Mouse (Mus musculus): ENCODE results near the gene Mindy4. TPM values are rescaled to one million over a fixed set of nuclear protein-coding genes. Genes with fewer than 3 reads are reported as not detected.

Mindy4 gene
- total and polyA plus RNA-seq, 3 experiments: 0.23 to 1.6 TPM; not detected in 1

GRCm38 (mm10) chr6:55175456-55175855 lies 27.7 kb upstream of the Mindy4 start (continued):
- TF ChIP-seq MYB (IDR thresholded peaks at IDR 0.05; ENCODE audit: low read depth, low read length): peak; percentile 25; the same call in 1 of the 2 replicates
- TF ChIP-seq JUND (IDR thresholded peaks at IDR 0.05; ENCODE audit: low read depth, low read length): no peak
- TF ChIP-seq CTCF (IDR thresholded peaks at IDR 0.05 in 2 of 3, conservative IDR thresholded peaks at IDR 0.05 in 1 of 3; ENCODE audit: control insufficient read depth in 1 of 3, insufficient read depth in 1 of 3, low read depth in 2 of 3, low read length in 3 of 3, poor library complexity in 1 of 3, severe bottlenecking in 1 of 3): no peak
- no peak for TF ChIP-seq TAL1 (IDR thresholded peaks at IDR 0.05; ENCODE audit: low read length)
- TF ChIP-seq USF2 (IDR thresholded peaks at IDR 0.05; ENCODE audit: borderline replicate concordance in 1 of 2, insufficient read depth in 1 of 2, low read depth in 1 of 2, low read length in 2 of 2): no peak
- TF ChIP-seq ZNF384 (IDR thresholded peaks at IDR 0.05; ENCODE audit: low read depth, low read length): no peak
- no peak for TF ChIP-seq BHLHE40 (IDR thresholded peaks at IDR 0.05; ENCODE audit: borderline replicate concordance, low read depth, low read length)
- no peak for TF ChIP-seq SIN3A (IDR thresholded peaks at IDR 0.05; ENCODE audit: low read length)

GRCm38 (mm10) chr6:55175892-55176291 lies 27.3 kb upstream of the Mindy4 start:
- Histone ChIP-seq H3K27ac (ENCODE audit: control insufficient read depth, low read depth, low read length) (peak overlapping the region; percentile 34; the same call in 1 of the 2 replicates), H3K27me3 (ENCODE audit: control insufficient read depth in 1 of 2, insufficient read depth in 2 of 2, low read length in 2 of 2) (no peaks in the 10 kb centered on the region), H3K4me1 (ENCODE audit: control insufficient read depth in 1 of 2, insufficient read depth in 2 of 2, low read length in 2 of 2) (peaks cover 3 to 6% of the 10 kb centered on the region in 2 experiments), H3K4me3 (ENCODE audit: control insufficient read depth in 1 of 2, insufficient read depth in 1 of 2, low read depth in 2 of 2, low read length in 2 of 2) (no peak overlapping the region), H3K9me3 (replicated peaks; ENCODE audit: insufficient read depth, low read length) (no peaks in the 10 kb centered on the region), H3K9ac (ENCODE audit: control insufficient read depth, low read depth, low read length, poor library complexity, severe bottlenecking) (no peak overlapping the region), H3K79me2 (ENCODE audit: control insufficient read depth, insufficient read depth, low read length, poor library complexity) (no peaks in the 10 kb centered on the region), H3K36me3 (ENCODE audit: control insufficient read depth in 1 of 2, insufficient read depth in 2 of 2, low read length in 2 of 2) (peaks cover 0 to 2% of the 10 kb centered on the region in 2 experiments; a peak in 1 of 4 replicates)
- TF ChIP-seq CTCF (IDR thresholded peaks at IDR 0.05 in 2 of 3, conservative IDR thresholded peaks at IDR 0.05 in 1 of 3; ENCODE audit: control insufficient read depth in 1 of 3, insufficient read depth in 1 of 3, low read depth in 2 of 3, low read length in 3 of 3, poor library complexity in 1 of 3, severe bottlenecking in 1 of 3): no peak
- TF ChIP-seq MEF2A (IDR thresholded peaks at IDR 0.05; ENCODE audit: extremely low read depth, insufficient replicate concordance, low read depth, low read length, poor library complexity, severe bottlenecking): no peak
- TF ChIP-seq ZC3H11A (IDR thresholded peaks at IDR 0.05; ENCODE audit: low read depth, low read length): no peak
- no peak for TF ChIP-seq ZNF384 (IDR thresholded peaks at IDR 0.05; ENCODE audit: low read depth, low read length)
- TF ChIP-seq CHD1 (IDR thresholded peaks at IDR 0.05; ENCODE audit: low read depth, low read length): no peak
- TF ChIP-seq MAX (IDR thresholded peaks at IDR 0.05; ENCODE audit: low read length): no peak
- no peak for TF ChIP-seq GABPA (IDR thresholded peaks at IDR 0.05; ENCODE audit: low read depth, low read length)
- TF ChIP-seq ETS1 (IDR thresholded peaks at IDR 0.05; ENCODE audit: low read depth, low read length): no peak
- TF ChIP-seq ELF1 (IDR thresholded peaks at IDR 0.05; ENCODE audit: low read depth, low read length): no peak
- DNase-seq (ENCODE audit: low read depth, low spot score): peak; percentile 15

GRCm38 (mm10) chr6:55177060-55177732 lies 26.0 kb upstream of the Mindy4 start:
- Histone ChIP-seq H3K4me1 (ENCODE audit: control insufficient read depth in 1 of 2, insufficient read depth in 2 of 2, low read length in 2 of 2) (peaks cover 3 to 6% of the 10 kb centered on the region in 2 experiments), H3K9me3 (replicated peaks; ENCODE audit: insufficient read depth, low read length) (no peaks in the 10 kb centered on the region), H3K27ac (ENCODE audit: control insufficient read depth, low read depth, low read length) (no peak overlapping the region), H3K79me2 (ENCODE audit: control insufficient read depth, insufficient read depth, low read length, poor library complexity) (no peaks in the 10 kb centered on the region), H3K36me3 (ENCODE audit: control insufficient read depth in 1 of 2, insufficient read depth in 2 of 2, low read length in 2 of 2) (peaks cover 0 to 2% of the 10 kb centered on the region in 2 experiments; a peak in 1 of 4 replicates), H3K9ac (ENCODE audit: control insufficient read depth, low read depth, low read length, poor library complexity, severe bottlenecking) (no peak overlapping the region), H3K27me3 (ENCODE audit: control insufficient read depth in 1 of 2, insufficient read depth in 2 of 2, low read length in 2 of 2) (no peaks in the 10 kb centered on the region), H3K4me3 (ENCODE audit: control insufficient read depth in 1 of 2, insufficient read depth in 1 of 2, low read depth in 2 of 2, low read length in 2 of 2) (no peak overlapping the region)
- peak; percentile 43 for DNase-seq (ENCODE audit: low read depth, low spot score)
- no peak for TF ChIP-seq MAX (IDR thresholded peaks at IDR 0.05; ENCODE audit: low read length)
- no peak for TF ChIP-seq MYC (IDR thresholded peaks at IDR 0.05; ENCODE audit: low read depth, low read length)
- TF ChIP-seq ZKSCAN1 (IDR thresholded peaks at IDR 0.05; ENCODE audit: low read depth, low read length): no peak
- no peak for TF ChIP-seq USF2 (IDR thresholded peaks at IDR 0.05; ENCODE audit: borderline replicate concordance in 1 of 2, insufficient read depth in 1 of 2, low read depth in 1 of 2, low read length in 2 of 2)
- no peak for TF ChIP-seq ETS1 (IDR thresholded peaks at IDR 0.05; ENCODE audit: low read depth, low read length)
- TF ChIP-seq KAT2A (conservative IDR thresholded peaks at IDR 0.05; ENCODE audit: low read depth, low read length): no peak
- TF ChIP-seq HCFC1 (IDR thresholded peaks at IDR 0.05; ENCODE audit: low read depth, low read length): no peak
- no peak for TF ChIP-seq GABPA (IDR thresholded peaks at IDR 0.05; ENCODE audit: low read depth, low read length)
- peak; percentile 57 for TF ChIP-seq SMC3 (IDR thresholded peaks at IDR 0.05; ENCODE audit: low read depth, low read length)
- TF ChIP-seq EP300 (IDR thresholded peaks at IDR 0.05; ENCODE audit: low read depth in 1 of 2, low read length in 2 of 2): no peak
- TF ChIP-seq GATA1 (IDR thresholded peaks at IDR 0.05; ENCODE audit: low read depth, low read length): no peak
- no peak for TF ChIP-seq USF1 (IDR thresholded peaks at IDR 0.05; ENCODE audit: low read depth, low read length)
- TF ChIP-seq ZC3H11A (IDR thresholded peaks at IDR 0.05; ENCODE audit: low read depth, low read length): peak; percentile 27; the same call in 1 of the 2 replicates
- no peak for TF ChIP-seq SIN3A (IDR thresholded peaks at IDR 0.05; ENCODE audit: low read length)
- peak; percentile 44 to 66 (median 47) for TF ChIP-seq CTCF (IDR thresholded peaks at IDR 0.05 in 2 of 3, conservative IDR thresholded peaks at IDR 0.05 in 1 of 3; ENCODE audit: control insufficient read depth in 1 of 3, insufficient read depth in 1 of 3, low read depth in 2 of 3, low read length in 3 of 3, poor library complexity in 1 of 3, severe bottlenecking in 1 of 3)
- no peak for TF ChIP-seq CHD1 (IDR thresholded peaks at IDR 0.05; ENCODE audit: low read depth, low read length)
- TF ChIP-seq CHD2 (IDR thresholded peaks at IDR 0.05; ENCODE audit: low read length): no peak
- peak; percentile 44 for TF ChIP-seq RAD21 (IDR thresholded peaks at IDR 0.05; ENCODE audit: low read depth, low read length)

All from MEL (cell line).